Mouse (Mus musculus): ENCODE results near the gene Krt80. TPM values are rescaled to one million over a fixed set of nuclear protein-coding genes. Genes with fewer than 3 reads are reported as not detected.

The Krt80 gene
- total RNA-seq, 2 experiments from 2014 or later, result 1.6 to 1.9 TPM

DNA sequence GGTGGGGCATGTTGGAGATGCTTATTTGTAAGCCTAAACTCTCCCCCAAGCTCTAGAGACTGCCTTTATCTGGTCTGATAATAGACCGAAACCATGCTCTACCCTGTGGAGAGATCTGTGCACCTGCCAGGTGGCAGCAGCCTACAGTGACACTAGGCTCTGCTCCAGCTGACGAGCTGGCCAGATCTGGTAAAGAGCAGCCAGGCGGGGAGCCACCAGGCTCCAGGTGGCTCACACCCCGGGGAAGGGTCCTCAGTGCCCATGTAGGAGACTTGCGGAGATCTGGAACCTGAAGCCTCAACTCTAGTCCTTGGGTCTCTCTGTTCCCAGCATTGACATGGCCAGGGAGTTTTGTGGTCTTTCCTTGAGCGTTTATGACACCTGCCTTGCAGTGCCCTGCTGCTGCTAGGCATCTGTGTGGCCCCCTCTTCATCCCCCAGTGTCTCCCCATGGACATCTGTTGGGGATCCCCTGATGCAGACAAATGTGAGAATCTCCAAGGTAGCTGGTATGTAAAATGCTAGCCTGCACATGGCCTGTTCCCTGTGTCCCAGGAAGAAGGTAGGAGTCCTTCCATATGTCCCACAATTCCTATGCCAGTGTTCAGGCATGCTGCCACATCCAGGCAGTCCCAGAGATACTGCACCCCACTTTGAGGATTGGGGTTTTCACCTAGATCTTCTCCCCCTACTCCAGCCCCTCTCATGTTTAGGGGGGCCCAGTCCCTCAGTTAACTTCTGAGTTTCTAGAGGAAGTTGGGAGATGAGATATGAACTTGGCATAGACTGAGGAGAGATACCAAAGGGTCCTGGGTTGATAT lies 6.2 kb upstream of the Krt80 start:
- DNase-seq, result no peak

DNA sequence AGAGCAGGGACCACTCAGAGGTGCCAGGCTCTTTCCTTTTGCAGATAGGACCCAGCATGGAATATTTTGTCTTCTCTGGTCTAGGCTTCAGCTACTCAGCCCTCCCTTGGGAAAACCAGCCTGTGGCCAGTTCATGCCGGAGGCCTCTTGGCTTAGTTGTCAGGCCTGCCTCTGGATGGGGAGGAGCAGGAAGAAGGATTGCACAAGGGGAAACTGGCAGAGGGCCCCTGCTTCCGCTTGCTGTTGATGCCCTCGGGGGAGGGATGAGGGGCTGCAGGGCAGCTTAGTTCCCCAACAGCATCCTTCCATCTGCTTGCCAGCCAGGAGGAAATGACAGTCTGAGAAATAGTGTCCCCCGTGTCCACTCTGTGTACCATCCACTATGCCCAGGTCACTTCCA lies 4.9 kb upstream of the Krt80 start:
- DNase-seq, result peak; percentile 77

DNA sequence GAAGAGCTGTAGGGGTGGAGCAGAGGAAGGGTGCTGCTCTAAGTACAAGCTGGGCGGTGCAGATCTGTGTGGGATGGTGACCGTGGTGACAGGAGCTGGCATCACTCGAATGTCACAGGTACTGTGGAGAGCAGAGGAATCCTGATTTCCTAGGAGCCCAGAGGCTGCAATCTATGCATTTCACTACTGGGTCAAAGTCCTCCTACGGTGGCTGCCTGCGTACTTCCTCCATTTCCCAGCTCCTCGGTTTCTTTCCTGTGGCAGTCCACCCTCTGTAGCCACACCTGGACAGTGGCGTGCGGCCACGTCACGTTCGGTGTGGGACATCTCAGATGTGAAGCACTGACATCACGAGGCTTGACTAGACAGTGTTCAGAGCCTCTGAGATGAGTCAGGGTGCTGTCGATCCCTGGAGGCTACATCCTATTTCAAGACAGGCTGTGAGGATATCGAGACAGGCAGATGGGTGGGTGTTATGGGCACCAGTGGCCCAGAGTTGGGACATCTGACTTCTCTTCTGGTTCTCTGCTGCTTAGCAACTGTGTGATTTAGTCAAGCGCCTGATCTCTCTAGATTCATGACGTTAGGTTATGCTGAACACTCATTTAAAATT lies 3.4 kb upstream of the Krt80 start:
- DNase-seq, result no peak

DNA sequence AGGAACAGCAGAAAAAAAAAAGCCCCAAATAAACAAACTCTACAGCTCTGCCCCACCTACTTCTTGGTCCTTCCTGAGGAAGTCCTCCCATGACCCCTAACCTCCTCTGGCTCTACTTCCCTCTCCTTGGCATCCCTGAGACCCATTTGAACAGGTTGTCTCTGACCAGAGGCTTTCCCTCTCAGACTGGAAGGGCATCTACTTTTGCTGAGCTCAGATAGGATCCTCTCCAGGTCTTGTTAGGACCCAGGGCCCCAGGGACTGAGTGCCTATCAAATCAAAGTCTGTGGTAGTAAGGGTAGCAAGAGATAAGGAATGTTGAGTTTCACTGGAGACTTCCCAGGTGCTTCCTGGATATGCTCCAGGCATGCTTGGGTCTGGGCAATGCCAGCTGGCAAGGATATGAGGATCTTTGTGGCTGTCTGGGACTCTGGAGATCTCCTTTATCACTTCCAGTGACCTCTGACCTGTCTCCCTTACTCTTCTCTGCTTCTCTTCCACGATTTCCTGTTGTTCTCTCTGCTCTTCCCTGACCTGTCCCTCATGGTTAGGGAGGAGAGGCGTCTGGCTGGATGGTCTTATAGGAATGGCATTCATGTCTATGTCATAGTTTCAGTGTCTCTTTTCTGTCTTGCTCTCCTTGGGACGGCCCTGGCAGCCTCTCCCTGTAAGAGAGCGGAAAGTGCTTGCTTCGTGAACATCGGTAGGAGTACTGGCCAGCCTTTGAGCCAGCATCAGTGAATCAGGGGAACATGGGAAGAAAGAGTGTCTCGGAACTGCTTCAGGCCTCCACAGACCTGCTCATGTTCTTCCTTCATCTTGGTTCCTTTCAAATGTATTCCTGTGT lies 2.4 kb upstream of the Krt80 start:
- no peak for DNase-seq

DNA sequence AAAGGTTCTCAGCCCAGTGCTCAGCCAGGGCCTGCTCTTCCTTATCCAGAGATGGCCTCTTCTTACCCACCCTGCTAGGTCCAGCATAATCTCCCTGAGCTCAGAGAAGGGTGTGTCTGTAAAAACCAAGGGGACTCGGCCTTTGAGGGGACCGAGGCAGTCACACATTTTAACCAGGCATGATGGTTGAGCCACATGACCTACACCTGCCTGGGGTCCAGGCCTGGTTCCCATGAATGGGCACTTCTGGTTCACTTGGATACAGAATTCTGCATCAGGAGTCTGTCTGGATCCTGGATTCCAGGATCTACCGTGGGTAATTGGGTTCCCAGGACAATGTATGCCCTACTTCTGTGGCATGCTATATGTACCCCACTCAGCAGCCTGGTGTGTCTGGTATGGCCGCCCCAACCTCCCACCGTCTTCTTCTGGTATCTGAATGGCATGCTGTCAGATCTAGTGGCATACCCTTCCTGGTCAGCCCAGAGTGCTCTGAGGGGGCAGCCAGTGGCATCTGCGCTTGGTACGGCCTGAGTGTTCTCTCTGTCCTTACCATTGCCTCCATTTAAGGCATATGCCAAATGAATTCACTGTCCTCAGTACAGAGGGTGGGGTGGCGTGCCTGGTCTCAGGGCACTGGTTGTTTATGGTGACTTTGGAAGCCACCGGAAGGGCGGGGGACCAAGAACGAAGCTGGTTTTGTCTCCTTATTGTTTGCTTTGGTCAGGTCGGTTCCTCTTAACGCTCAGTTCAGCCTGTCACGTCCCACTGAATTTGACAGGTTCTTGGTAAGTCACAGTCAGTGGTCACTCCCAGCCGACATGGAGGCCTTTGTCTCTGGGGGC lies 1.4 kb upstream of the Krt80 start:
- no peak for DNase-seq

DNA sequence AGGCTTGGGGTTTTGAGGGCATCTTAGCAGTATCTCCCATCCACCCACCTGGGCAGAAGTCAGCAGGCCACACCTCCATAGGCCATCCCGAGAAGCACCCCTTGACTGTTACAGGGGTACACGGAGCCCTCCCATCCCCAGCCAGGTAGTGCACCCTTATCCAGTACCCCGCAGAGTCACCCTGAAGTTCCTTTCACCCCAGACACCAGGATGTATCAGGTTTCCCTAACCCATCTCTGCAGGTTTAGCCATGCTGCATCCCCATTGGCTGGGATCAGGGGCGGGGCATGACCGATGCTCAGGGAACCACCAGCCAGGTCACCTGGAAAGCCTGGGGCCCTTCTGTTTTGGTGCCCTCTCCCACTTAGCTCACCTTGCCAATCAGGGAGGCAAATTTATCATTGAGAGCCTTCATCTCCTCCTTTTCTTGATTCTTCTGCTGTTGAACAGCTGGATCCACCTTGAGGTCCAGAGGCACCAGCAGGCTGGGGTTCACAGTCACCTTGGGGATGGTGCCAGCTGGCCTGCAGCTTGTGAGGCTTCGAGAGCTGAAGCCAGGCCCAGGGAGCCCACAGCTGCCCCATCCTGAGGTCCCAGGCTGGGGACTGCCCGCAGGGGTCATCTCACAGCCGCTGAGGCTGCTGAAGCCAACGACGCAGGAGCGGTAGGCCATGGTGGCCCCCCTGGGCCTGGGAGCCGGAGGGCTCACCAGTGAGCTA lies 421 bp downstream of the Krt80 start:
- no peak for DNase-seq

DNA sequence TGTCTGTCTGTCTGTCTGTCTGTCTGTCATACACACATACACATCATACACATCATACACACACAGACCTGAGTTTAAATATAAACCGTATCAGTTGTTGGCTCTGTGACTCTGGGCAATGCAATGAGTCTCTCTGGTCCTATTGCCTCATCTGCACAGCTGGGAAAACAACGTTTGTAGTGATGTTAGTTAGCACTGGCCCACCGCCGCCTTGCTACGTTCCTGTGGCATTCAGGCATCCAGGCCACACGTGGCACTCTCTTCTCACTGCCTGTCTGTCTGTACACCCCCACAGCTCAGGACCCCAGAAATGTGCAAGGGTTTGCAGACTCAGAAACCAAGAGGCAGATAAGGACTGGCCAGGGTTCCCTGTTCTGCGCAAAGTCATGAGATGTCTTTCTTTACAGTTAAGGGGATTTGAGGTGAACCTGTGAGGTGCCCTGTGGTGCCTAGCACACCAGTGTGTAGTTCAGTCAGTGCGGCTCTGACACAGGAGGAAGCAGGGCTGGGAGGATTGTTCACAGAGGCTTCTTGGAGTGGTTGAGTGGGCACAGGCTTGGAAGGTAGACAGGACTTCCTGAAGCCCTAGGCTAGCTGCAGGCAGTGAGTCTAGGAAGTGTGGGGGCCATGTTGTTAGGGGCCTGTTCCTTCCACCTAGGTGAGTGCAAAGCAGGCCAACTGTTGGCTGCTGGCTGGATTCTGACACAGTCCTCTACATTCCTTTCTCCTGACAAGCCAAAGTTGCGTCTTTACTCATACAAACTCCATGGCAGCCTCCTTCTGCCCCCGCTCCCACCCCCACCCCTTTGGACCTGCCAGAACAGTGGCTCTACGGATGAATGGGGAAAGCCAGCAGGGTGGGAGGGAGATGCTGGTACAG lies 1.2 kb downstream of the Krt80 start:
- no peak for DNase-seq

DNA sequence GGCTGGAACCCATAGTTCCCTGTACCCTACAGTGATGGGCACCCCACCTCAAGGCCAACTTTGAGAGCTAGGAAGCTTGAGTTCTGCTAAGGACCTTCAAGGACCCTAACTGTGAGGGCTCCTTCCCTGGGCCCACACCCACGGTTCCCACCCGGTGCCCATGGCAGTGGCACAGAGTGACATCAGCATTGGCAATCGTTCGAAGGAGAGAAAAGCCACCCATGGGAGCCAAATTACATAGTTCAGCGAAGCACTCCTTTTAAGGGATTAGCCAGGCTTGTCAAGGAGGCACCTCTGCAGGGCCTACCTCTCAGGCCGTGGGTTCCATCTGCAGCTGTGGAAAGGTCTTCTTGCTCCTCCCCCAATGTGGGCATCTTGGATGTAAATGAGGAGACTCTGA lies 1.9 kb downstream of the Krt80 start:
- no peak for DNase-seq

DNA sequence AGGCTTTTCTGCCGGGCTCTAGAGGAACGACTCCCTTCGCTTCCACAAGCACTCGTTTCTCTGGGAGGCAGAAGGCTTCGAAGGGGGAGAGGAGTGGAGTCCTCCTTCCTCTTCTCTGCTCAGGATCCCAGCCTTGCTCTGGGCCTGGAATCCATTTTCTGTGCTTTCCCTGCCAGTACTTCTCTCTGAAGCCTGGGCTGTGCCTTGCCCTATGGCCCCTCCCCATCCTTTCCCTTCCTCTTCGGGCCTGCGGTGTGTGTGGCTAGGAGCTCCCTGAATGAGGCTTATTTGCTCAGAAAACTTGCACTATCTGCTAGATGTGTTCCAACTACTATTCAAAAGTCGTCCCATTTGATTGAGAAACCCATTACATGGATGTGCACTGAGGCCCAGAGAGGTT lies 2.5 kb downstream of the Krt80 start:
- DNase-seq, result no peak

DNA sequence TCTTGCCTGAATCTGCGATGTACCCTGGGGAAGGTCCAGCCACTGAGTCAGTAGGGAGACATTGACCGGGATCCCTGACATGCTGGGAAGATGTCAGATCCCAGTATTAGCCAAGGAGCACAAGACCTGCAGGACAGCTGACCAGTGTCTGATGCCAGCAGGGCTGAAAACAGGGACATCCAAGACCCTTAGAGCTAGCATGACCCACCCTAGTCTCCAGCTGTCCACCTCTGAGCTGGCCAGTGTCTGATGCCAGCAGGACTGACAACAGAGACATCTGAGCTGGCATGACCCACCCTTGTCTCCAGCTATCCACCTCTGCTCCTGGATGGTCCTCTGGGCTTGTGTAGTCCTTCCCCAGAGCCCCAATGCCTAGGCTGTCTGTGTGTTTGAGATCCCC lies 3.0 kb downstream of the Krt80 start:
- no peak for DNase-seq

DNA sequence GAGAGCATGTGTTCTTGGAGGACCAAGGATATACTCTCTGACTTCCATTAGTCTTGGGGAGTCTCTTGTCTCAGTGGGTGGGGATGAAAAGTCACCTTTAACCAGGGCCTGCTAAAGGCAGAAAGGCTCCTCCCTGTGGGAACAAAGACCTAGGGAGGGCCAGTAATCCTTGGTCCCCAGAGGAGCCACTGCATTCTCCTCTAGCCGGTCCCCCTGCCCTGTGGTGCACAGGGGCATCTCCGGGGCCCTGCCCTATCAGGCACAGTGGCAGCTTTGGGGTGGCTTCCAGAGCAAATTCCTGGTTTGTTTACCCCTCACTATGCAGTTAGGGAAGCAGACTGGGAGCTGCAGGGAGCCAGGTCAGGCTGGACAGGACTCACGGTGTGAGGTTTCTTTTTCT lies 3.5 kb downstream of the Krt80 start:
- no peak for DNase-seq

DNA sequence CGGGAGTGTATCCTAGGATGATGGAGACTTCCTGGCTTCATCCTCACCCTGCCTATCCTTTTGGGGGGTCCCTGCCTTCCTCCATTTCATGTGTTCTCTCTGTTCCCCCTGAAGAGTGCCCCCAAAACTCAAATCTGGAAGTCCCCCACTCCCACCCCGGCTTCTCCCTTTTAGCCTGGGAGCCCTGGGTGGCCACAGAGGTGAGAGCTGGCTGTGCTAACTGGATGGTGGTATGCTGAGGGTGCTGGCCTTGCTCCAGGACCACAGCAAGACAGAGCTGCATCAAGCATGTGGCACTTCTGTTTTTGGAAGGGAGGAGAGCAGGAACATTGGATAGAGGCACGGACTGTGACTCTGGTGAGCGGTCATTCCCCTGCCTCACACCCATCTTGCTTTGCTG lies 4.2 kb downstream of the Krt80 start:
- DNase-seq, result no peak

DNA sequence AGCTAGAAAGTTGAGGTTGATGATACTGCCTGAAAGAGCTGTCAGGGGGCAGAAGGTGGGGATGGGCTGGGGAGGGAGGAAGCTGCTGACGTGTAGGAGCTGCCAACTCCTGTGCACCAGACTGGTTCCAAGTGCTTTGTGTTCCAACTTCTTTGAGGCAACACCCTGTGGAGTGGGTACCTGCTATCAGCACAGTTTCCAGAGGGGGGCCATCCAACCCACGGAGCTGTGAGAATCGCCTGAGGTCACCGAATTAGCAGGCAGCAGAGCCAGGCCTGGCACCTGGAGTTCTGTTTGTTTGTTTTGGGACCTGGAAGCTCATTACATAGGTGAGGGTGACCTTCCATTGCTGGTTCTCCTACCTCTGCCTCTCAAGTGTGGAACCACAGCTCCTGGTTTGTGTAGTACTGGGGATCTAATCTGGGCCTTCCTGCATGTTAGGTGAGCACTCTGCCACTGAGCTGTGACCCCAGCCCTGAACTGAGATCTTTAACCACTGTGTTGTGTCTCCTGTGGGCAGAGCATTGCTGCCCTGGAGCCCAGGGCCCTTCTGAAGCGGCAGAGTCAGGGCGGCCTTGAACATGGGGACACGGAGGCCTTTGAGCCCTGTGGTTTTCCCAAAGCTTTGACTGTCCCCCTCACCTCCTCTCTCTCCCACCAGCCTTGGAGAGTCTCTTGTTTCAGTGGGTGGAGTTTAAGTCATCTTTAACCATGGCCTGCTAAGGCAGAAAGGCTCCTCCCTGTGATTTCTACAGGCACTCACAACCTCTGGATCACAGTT lies 4.9 kb downstream of the Krt80 start:
- DNase-seq, result no peak

DNA sequence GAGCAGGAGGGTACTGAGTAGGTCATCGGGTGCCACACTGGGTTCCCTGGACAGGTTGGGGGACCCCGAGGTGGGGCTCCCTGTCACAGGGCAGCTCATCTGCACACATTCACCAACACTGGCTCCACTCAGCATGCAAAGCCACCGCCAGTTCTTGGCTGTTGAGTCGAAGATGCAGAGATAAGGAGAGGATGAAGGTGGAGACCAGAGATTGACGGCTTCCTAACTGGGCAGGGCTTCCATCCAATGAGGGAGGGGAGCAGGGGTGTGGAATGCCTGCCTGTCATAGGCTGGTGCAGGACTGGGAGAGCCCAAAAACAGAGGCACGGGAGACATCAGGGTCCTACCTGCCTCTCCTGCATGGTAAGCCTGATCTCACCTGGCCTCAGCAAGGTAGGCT lies 5.5 kb downstream of the Krt80 start:
- DNase-seq, result no peak

DNA sequence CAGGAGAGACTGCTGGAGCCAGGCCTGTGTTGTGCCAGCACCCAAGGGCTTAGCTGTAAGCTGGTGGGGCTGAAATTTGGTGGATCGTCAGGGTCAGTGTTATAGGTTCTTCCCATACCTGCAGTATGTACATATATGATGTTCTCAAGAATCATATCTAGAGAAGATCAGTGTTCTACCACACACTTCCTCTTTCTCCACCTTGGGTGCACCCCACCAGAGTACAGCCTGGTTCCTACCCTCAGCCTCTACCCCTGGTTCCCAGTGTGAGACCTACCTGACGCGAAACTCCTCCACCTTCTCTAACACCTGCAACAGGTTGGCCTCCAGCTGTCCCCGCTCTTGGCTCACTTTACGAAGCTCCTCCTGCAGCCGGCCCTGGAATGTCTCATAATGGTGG lies 6.0 kb downstream of the Krt80 start:
- DNase-seq, result no peak

DNA sequence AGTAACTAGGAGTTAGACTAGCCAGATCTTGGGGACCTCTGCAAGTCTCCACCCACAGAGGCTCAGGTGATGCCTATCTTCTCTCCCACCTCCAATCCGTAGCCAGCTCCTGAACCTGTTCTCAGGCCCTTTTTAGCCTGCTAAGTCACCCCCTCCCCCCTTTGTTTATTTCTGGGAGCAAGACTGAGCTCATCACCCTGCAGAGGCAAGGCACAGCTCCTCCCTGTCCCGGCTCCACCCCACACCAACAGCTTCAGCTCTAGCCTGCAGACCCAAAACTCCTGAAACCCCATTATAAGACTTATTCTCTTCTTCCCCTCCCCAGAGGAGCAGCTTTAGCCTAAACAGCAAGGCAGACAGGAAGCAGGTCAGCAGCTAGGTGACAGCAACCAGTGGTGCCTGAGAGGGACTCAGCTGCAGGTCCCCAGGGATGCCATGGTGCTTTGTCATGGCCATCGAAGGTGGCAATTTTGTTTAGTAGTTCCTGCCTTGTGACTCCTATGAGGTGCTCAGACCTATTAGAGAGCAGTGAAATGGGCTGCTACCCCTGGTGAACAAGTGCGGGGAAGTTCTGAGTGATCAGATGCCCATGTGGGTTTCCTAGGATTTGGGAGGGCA lies 7.5 kb downstream of the Krt80 start:
- DNase-seq, result no peak

DNA sequence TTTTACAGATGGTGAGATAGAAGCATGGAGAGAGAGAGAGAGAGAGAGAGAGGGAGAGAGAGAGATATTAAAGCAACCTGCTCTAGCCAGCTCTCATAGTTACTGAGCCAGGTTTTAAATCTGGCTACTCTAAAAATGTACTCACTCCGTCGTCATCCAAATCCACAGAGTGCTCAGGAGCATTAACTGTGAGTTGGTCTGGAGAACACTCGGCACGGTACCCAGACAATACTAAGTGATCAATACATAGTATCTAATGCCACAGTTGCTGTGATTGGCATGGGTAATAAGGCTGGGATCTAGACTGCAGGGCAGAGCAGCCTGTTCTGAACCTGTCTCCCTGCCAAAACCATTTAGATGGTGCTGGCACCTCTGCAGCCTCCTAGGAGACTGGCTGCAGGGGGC lies 14.6 kb downstream of the Krt80 start:
- DNase-seq, result no peak

DNA sequence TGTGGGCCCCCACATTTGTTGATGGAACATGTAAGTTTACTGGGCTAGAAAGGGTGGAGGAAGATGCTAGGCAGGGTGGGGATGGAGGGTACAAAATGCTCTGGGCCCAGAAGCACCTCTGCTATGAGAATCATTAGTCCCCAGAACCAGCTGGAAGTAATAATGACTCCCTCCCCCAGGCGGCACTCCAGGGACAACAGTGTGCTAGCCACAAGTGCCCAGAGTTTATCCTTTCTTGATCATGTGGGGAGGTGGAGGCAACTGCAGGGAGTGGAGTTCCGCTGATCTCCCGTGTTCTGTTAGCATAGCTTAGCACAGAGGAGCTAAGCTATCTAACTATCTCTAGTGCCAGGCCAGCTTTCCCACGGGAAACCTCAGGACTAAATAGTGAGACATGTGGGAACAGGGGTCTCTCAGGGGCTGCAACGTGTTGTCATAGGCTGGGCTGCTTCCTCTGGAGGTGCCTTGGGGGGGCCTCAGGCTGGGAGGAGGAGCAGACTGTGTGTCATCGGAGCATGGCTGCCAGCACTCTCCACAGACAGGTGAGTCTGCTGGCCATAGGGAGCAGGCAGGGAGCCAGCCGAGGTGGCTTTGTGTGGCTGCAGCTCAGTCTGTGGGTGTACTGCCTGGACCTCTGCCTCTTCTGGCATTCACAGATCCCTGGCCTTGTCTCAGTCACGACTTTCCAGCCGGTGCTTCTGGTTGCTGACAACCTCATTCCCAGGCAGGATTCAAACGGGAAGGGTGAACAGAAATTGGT lies 17.1 kb downstream of the Krt80 start:
- no peak for DNase-seq

Measured in gastrocnemius, postnatal 25 days (tissue).